Mouse (Mus musculus): ENCODE measurements around the gene Tmco2.

- no peak for TF ChIP-seq CTCF (IDR thresholded peaks at IDR 0.05; ENCODE audit: insufficient read depth, low read length)
- TF ChIP-seq POLR2A (IDR thresholded peaks at IDR 0.05; ENCODE audit: borderline replicate concordance, extremely low read depth, low read depth, low read length) = no peak
Measured at GRCm38 (mm10) chr4:121074250-121074649, 34.8 kb downstream of the Tmco2 start.
